Mouse (Mus musculus): ENCODE results near the gene Kcnq1. TPM values are rescaled to one million over a fixed set of nuclear protein-coding genes. Genes with fewer than 3 reads are reported as not detected.

The Kcnq1 gene
- polyA plus RNA-seq, 1 experiment, result 0.01 TPM

GRCm38 (mm10) chr7:143190911-143191310 is 84.7 kb downstream of the Kcnq1 start:
- Histone ChIP-seq H3K36me3 (ENCODE audit: control insufficient read depth) (no peaks in the 10 kb centered on the region), H3K4me3 (replicated peaks) (no peak overlapping the region), H3K4me1 (ENCODE audit: control insufficient read depth) (no peaks in the 10 kb centered on the region), H3K27me3 (ENCODE audit: control insufficient read depth) (no peaks in the 10 kb centered on the region), H3K9me3 (ENCODE audit: control insufficient read depth, low read length) (no peaks in the 10 kb centered on the region)
- TF ChIP-seq GATA1 (IDR thresholded peaks at IDR 0.05; ENCODE audit: low read length), result no peak
- TF ChIP-seq TAL1 (IDR thresholded peaks at IDR 0.05; ENCODE audit: low read length), result no peak

DNA sequence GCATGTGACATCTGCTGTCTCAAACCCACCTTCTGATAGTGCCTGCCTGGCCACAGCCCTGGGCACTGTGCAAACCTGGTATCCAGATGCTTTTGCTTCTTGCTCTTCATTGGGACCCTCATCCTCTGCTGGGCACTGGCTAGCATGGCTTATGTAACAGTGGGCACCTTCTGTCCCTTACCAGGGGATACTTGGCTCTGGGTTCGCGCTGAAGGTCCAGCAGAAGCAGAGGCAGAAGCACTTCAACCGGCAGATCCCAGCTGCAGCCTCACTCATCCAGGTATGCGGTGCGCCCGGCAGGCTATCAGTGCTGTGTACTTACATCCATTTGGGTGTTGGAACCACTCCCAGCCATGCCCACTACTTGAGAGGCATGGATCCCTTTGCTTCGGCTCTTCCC is 86.2 kb downstream of the Kcnq1 start:
- Histone ChIP-seq H3K27me3 (ENCODE audit: control insufficient read depth) (no peaks in the 10 kb centered on the region), H3K4me1 (ENCODE audit: control insufficient read depth) (no peaks in the 10 kb centered on the region)

GRCm38 (mm10) chr7:143194064-143194463 is 87.9 kb downstream of the Kcnq1 start:
- no peaks in the 10 kb centered on the region for H3K9me3 ChIP-seq (ENCODE audit: control insufficient read depth, low read length)
- H3K4me1 ChIP-seq (ENCODE audit: control insufficient read depth), result no peaks in the 10 kb centered on the region
- no peaks in the 10 kb centered on the region for H3K27me3 ChIP-seq (ENCODE audit: control insufficient read depth)
- no peak overlapping the region for H3K4me3 ChIP-seq (replicated peaks)
- H3K36me3 ChIP-seq (ENCODE audit: control insufficient read depth), result no peaks in the 10 kb centered on the region
- TF ChIP-seq GATA1 (IDR thresholded peaks at IDR 0.05; ENCODE audit: low read length) (no peak), TAL1 (IDR thresholded peaks at IDR 0.05; ENCODE audit: low read length) (no peak)

More for the DNA sequence above, 86.2 kb downstream of the Kcnq1 start:
- no peaks in the 10 kb centered on the region for H3K36me3 ChIP-seq (ENCODE audit: control insufficient read depth)
- no peak for TF ChIP-seq TAL1 (IDR thresholded peaks at IDR 0.05; ENCODE audit: low read length)
- TF ChIP-seq GATA1 (IDR thresholded peaks at IDR 0.05; ENCODE audit: low read length), result no peak
- no peak overlapping the region for H3K4me3 ChIP-seq (replicated peaks)
- no peaks in the 10 kb centered on the region for H3K9me3 ChIP-seq (ENCODE audit: control insufficient read depth, low read length)

DNA sequence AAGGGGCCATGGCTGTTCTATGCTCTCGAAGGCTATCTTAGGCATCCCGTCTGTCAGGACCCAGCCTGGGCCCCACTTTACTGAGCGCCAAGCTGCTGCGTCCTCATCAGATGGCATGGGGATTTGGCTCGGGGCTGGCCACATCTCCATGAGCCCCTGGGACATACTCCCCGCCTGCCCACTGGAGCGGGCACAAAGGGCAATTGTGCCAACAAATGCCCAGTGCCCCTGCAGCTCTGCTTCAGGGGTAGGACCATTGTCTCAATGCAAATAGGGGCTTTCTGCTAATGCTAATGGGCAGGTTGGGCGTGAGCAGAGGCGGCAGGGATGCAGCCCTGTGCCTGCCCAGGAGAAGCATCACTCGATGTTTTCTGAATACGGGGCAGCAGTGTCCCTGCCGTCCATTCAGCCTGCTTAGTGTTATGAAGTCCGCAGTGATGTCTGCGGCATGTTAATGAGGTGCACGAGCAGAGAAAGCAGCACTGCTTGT is 91.8 kb downstream of the Kcnq1 start:
- Histone ChIP-seq H3K4me3 (replicated peaks) (no peak overlapping the region), H3K4me1 (ENCODE audit: control insufficient read depth) (no peaks in the 10 kb centered on the region), H3K36me3 (ENCODE audit: control insufficient read depth) (no peaks in the 10 kb centered on the region), H3K9me3 (ENCODE audit: control insufficient read depth, low read length) (no peaks in the 10 kb centered on the region), H3K27me3 (ENCODE audit: control insufficient read depth) (no peaks in the 10 kb centered on the region)
- TF ChIP-seq TAL1 (IDR thresholded peaks at IDR 0.05; ENCODE audit: low read length) (no peak), GATA1 (IDR thresholded peaks at IDR 0.05; ENCODE audit: low read length) (no peak)

DNA sequence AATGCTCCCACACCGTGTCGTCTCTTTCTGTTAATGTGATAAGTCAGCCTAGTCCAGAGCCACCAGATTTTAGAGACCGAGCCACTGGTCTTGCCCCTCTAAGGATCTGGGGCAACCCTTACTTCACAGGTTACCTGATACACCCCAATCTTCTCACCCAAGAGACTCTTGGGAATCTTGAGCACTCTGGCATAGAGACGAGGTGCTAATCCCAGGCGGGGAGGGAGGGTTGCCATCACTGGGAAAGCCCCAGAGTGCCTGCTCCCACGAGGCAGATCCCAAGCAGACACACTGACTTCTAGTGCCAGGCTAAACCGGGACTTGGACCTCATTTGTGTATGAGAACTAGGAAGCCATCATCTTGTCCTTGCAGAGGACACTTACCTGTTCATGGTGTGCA is 92.3 kb downstream of the Kcnq1 start:
- H3K4me3 ChIP-seq (replicated peaks), result no peak overlapping the region
- H3K27me3 ChIP-seq (ENCODE audit: control insufficient read depth), result no peaks in the 10 kb centered on the region
- H3K9me3 ChIP-seq (ENCODE audit: control insufficient read depth, low read length), result no peaks in the 10 kb centered on the region
- TF ChIP-seq GATA1 (IDR thresholded peaks at IDR 0.05; ENCODE audit: low read length), result no peak
- no peak for TF ChIP-seq TAL1 (IDR thresholded peaks at IDR 0.05; ENCODE audit: low read length)
- H3K36me3 ChIP-seq (ENCODE audit: control insufficient read depth), result no peaks in the 10 kb centered on the region
- no peaks in the 10 kb centered on the region for H3K4me1 ChIP-seq (ENCODE audit: control insufficient read depth)

DNA sequence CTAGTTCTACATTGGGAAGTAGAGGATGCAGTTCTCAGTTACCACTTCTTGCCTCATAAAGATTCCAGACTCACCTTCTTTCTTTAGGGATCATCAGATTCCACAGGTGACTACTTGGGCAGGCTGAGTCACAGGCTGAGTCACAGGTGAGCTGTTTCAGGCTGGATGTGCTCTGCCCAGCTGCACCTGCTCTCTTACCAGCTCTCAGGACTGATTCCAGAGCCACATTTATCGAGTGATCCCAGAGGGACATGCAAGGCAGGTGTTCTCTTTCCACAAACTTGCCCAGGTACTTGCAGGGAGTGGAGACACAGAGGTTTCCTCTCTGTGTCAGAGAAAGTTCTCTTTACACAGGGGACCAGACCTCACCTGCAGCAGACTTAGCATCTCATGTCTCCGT is 95.1 kb downstream of the Kcnq1 start:
- H3K4me3 ChIP-seq (replicated peaks), result no peak overlapping the region
- TF ChIP-seq TAL1 (IDR thresholded peaks at IDR 0.05; ENCODE audit: low read length) (no peak), GATA1 (IDR thresholded peaks at IDR 0.05; ENCODE audit: low read length) (no peak)
- no peaks in the 10 kb centered on the region for H3K27me3 ChIP-seq (ENCODE audit: control insufficient read depth)
- H3K36me3 ChIP-seq (ENCODE audit: control insufficient read depth), result no peaks in the 10 kb centered on the region
- no peaks in the 10 kb centered on the region for H3K4me1 ChIP-seq (ENCODE audit: control insufficient read depth)
- no peaks in the 10 kb centered on the region for H3K9me3 ChIP-seq (ENCODE audit: control insufficient read depth, low read length)

- no peaks in the 10 kb centered on the region for H3K4me1 ChIP-seq (ENCODE audit: control insufficient read depth)
- no peaks in the 10 kb centered on the region; the same call in 1 of the 2 replicates for H3K9me3 ChIP-seq (ENCODE audit: control insufficient read depth, low read length)
- H3K27me3 ChIP-seq (ENCODE audit: control insufficient read depth), result no peaks in the 10 kb centered on the region
- no peaks in the 10 kb centered on the region for H3K36me3 ChIP-seq (ENCODE audit: control insufficient read depth)
- TF ChIP-seq TAL1 (IDR thresholded peaks at IDR 0.05; ENCODE audit: low read length) (no peak), GATA1 (IDR thresholded peaks at IDR 0.05; ENCODE audit: low read length) (no peak)
- H3K4me3 ChIP-seq (replicated peaks), result no peak overlapping the region
These were observed 97.7 kb downstream of the Kcnq1 start for GRCm38 (mm10) chr7:143203897-143204296.

DNA sequence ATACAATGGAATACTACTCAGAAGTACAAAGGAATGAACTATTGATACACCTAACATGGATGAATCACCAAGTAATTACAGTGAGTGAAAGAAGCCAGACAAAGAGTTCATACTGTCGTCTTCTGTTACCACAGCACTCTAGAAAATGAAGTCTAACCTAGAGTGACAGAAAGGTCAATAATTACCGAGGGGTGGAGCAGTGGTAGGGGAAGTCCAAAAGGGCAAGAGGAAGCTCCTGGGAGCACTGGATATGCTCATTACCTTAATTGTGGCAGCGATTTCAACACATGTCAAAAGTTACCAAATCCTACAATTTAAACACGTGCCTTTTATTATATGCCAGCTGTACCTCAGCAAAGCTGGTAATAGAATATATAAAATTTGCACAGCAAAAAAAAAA is 100.9 kb downstream of the Kcnq1 start:
- H3K9me3 ChIP-seq (ENCODE audit: control insufficient read depth, low read length), result peaks cover 4% of the 10 kb centered on the region
- no peak overlapping the region for H3K4me3 ChIP-seq (replicated peaks)
- H3K36me3 ChIP-seq (ENCODE audit: control insufficient read depth), result no peaks in the 10 kb centered on the region
- H3K27me3 ChIP-seq (ENCODE audit: control insufficient read depth), result no peaks in the 10 kb centered on the region
- TF ChIP-seq TAL1 (IDR thresholded peaks at IDR 0.05; ENCODE audit: low read length) (no peak), GATA1 (IDR thresholded peaks at IDR 0.05; ENCODE audit: low read length) (no peak)
- no peaks in the 10 kb centered on the region for H3K4me1 ChIP-seq (ENCODE audit: control insufficient read depth)

DNA sequence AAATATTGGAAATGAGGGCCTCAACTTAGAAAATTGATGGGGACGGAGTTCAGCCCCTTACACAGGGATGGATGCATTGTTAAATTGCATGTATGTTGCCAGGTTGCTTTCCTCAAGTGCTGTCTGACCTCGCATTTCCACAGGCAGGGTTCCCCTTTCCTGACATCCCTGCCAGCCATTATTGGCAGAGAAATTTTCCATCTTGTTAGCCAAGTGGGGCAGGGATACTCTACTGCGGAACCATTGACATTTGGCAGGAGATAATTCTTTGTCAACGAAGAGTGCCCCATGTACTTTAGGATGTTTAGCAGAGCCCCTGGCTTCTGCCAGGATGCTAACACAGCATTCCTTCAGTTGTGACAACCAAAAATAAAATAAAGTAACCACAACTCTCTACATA is 104.6 kb downstream of the Kcnq1 start:
- Histone ChIP-seq H3K9me3 (ENCODE audit: control insufficient read depth, low read length) (peaks cover 6% of the 10 kb centered on the region), H3K27me3 (ENCODE audit: control insufficient read depth) (no peaks in the 10 kb centered on the region), H3K4me3 (replicated peaks) (no peak overlapping the region), H3K4me1 (ENCODE audit: control insufficient read depth) (no peaks in the 10 kb centered on the region), H3K36me3 (ENCODE audit: control insufficient read depth) (no peaks in the 10 kb centered on the region)
- no peak for TF ChIP-seq GATA1 (IDR thresholded peaks at IDR 0.05; ENCODE audit: low read length)
- no peak for TF ChIP-seq TAL1 (IDR thresholded peaks at IDR 0.05; ENCODE audit: low read length)

GRCm38 (mm10) chr7:143251206-143251605 is 145.0 kb downstream of the Kcnq1 start:
- no peaks in the 10 kb centered on the region for H3K27me3 ChIP-seq (ENCODE audit: control insufficient read depth)
- no peaks in the 10 kb centered on the region for H3K4me1 ChIP-seq (ENCODE audit: control insufficient read depth)
- H3K9me3 ChIP-seq (ENCODE audit: control insufficient read depth, low read length), result peaks cover 39% of the 10 kb centered on the region
- peaks cover 30% of the 10 kb centered on the region for H3K36me3 ChIP-seq (ENCODE audit: control insufficient read depth)
- H3K4me3 ChIP-seq (replicated peaks), result no peak overlapping the region
- TF ChIP-seq GATA1 (IDR thresholded peaks at IDR 0.05; ENCODE audit: low read length) (no peak), TAL1 (IDR thresholded peaks at IDR 0.05; ENCODE audit: low read length) (no peak)
